Mouse (Mus musculus) heart, embryonic 11.5 days (tissue): Measurements from ENCODE around the gene 1700001C19Rik. TPM values are rescaled to one million over a fixed set of nuclear protein-coding genes. Genes with fewer than 3 reads are reported as not detected.

Source experiments
- ATAC-seq: fragments of 200-750 bp; cut with Nextera tagmentation; replicated peaks from 2 replicates; pipeline ENCODE4 v1.8.0; 2017; ENCODE audit warnings: moderate library complexity; ENCODE audit not compliant: insufficient number of reproducible peaks, low FRiP score, low TSS enrichment
- H3K27ac ChIP-seq: fragments of 300-500 bp; sonication (generic); 2 replicates; pipeline ENCODE4 v1.5.1; 2014; ENCODE audit warnings: mild to moderate bottlenecking, low read depth, low read length
- H3K27me3 ChIP-seq: fragments of 300-500 bp; sonication (generic); 2 replicates; pipeline ENCODE4 v1.6.1; 2014; ENCODE audit warnings: mild to moderate bottlenecking, low read length, mixed read lengths; ENCODE audit not compliant: control insufficient read depth, insufficient read depth
- H3K36me3 ChIP-seq: fragments of 300-500 bp; sonication (generic); 2 replicates; pipeline ENCODE4 v1.6.1; 2014; ENCODE audit warnings: mild to moderate bottlenecking, low read length, moderate library complexity, mixed read lengths; ENCODE audit not compliant: control insufficient read depth, insufficient read depth
- H3K4me1 ChIP-seq: fragments of 300-500 bp; sonication (generic); 2 replicates; pipeline ENCODE4 v1.6.1; 2014; ENCODE audit warnings: low read length; ENCODE audit not compliant: control insufficient read depth, insufficient read depth
- H3K4me2 ChIP-seq: fragments of 300-500 bp; sonication (generic); 2 replicates; pipeline ENCODE4 v1.6.1; 2014; ENCODE audit warnings: mild to moderate bottlenecking, moderate library complexity
- H3K4me3 ChIP-seq: fragments of 300-500 bp; sonication (generic); 2 replicates; pipeline ENCODE4 v1.5.1; 2014; ENCODE audit warnings: low read depth, low read length
- H3K9ac ChIP-seq: fragments of 300-500 bp; sonication (generic); 2 replicates; pipeline ENCODE4 v1.6.1; 2014; ENCODE audit warnings: mild to moderate bottlenecking, low read depth, low read length, moderate library complexity
- H3K9me3 ChIP-seq: fragments of 300-500 bp; sonication (generic); replicated peaks from 2 replicates; pipeline ENCODE4 v1.6.1; 2016; ENCODE audit warnings: low read length; ENCODE audit not compliant: control insufficient read depth
- WGBS: fragments of 180-500 bp; shearing (Covaris S2); extraction: QIAGEN DNeasy Blood & Tissue Kit; methylation state at CpG from one replicate; pipeline ENCODE4 v1.1.7; 2014; ENCODE audit not compliant: insufficient replicate concordance; 5-methylcytosine and 5-hydroxymethylcytosine counted together
- polyA plus RNA-seq: library from polyadenylated mRNA; unstranded; fragments of >200 nt; fragmentation: Nextera tagmentation; extraction: Ambion mirVana; gene quantifications from 2 replicates; pipeline ENCODE4 v1.2.1, GENCODE M21; 2014

The 1700001C19Rik gene
- polyA plus RNA-seq, 1 experiment from 2014 or later = 1.2 TPM

GRCm38 (mm10) chr17:47458936-47459335 lies 21.8 kb upstream of the 1700001C19Rik start:
- Histone ChIP-seq H3K27me3 (no peaks in the 10 kb centered on the region), H3K4me1 (peaks cover 29% of the 10 kb centered on the region), H3K4me3 (no peak overlapping the region), H3K9me3 (no peaks in the 10 kb centered on the region), H3K4me2 (no peak overlapping the region), H3K36me3 (no peaks in the 10 kb centered on the region), H3K9ac (no peak overlapping the region), H3K27ac (no peak overlapping the region)
- no peak for ATAC-seq
- 88% methylated on average over 2 of the region's 2 CpGs for WGBS

DNA sequence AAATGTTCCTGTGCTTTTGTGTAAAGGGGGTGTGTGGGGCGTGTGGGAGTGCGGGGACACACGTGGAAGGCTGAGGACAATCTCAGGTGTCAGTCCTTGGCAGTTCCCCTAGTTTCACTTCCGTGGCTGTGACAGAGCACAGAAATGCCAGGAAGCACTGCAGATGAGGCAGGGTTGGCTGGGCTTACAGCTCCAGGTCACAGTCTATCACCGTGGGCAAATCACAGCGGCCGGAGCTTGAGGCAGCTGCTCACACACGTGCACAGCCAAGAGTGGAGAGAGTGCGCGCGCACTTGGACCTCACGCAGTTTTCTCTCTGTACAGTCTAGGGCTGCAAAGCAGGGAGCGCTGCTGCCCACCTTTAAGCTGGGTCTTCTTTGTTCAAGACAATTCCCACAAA lies 21.1 kb upstream of the 1700001C19Rik start:
- H3K4me2 ChIP-seq = no peak overlapping the region
- no peaks in the 10 kb centered on the region for H3K9me3 ChIP-seq
- no peaks in the 10 kb centered on the region for H3K36me3 ChIP-seq
- 78% methylated on average over 13 of the region's 13 CpGs for WGBS
- peaks cover 31% of the 10 kb centered on the region for H3K4me1 ChIP-seq
- H3K4me3 ChIP-seq = no peak overlapping the region
- no peak overlapping the region for H3K27ac ChIP-seq
- H3K27me3 ChIP-seq = no peaks in the 10 kb centered on the region
- H3K9ac ChIP-seq = no peak overlapping the region
- ATAC-seq = no peak

- Histone ChIP-seq H3K9me3 (no peaks in the 10 kb centered on the region), H3K27me3 (no peaks in the 10 kb centered on the region), H3K4me3 (no peak overlapping the region), H3K36me3 (no peaks in the 10 kb centered on the region), H3K4me1 (peaks cover 46% of the 10 kb centered on the region), H3K9ac (no peak overlapping the region), H3K4me2 (no peak overlapping the region), H3K27ac (no peak overlapping the region)
- ATAC-seq = no peak
- 45% methylated on average over 8 of the region's 8 CpGs for WGBS
Measured at GRCm38 (mm10) chr17:47454675-47455074, 17.5 kb upstream of the 1700001C19Rik start.

GRCm38 (mm10) chr17:47452886-47453285 lies 15.7 kb upstream of the 1700001C19Rik start:
- no peak overlapping the region for H3K4me2 ChIP-seq
- H3K9ac ChIP-seq = no peak overlapping the region
- no peak for ATAC-seq
- H3K4me3 ChIP-seq = no peak overlapping the region
- WGBS = 33% methylated on average over 7 of the region's 7 CpGs
- no peaks in the 10 kb centered on the region for H3K9me3 ChIP-seq
- H3K4me1 ChIP-seq = peaks cover 63% of the 10 kb centered on the region
- H3K27me3 ChIP-seq = no peaks in the 10 kb centered on the region
- H3K36me3 ChIP-seq = no peaks in the 10 kb centered on the region
- no peak overlapping the region; the same call in 1 of the 2 replicates for H3K27ac ChIP-seq

- WGBS = 66% methylated on average over 12 of the region's 12 CpGs
- no peak for ATAC-seq
- Histone ChIP-seq H3K36me3 (no peaks in the 10 kb centered on the region), H3K4me2 (no peak overlapping the region), H3K9me3 (no peaks in the 10 kb centered on the region), H3K9ac (0 out of 2 replicates have a peak overlapping the region, but pooled peaks have one; percentile 10), H3K27me3 (no peaks in the 10 kb centered on the region), H3K4me1 (peaks cover 71% of the 10 kb centered on the region), H3K4me3 (no peak overlapping the region), H3K27ac (peak overlapping the region; percentile 86)
Measured at GRCm38 (mm10) chr17:47450880-47451565, 13.8 kb upstream of the 1700001C19Rik start.

DNA sequence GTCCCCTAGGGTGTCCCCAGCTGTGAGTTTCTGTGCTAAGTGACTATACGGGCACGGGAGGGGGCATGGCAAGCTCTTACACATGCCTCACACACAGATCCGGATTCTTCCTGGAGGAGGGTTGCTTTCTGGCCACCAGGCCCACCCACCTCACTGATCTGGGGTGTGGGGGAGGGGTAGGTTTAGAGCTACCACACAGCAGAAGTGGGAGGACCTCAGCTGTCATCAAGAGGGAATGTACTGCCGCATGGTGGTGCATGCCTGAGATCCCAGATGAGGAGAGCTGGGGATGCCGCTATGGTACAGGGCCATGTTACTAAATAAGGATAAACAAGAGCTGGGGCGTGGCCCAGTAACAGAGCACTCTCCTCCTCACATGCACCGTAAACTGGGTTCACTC lies 13.1 kb upstream of the 1700001C19Rik start:
- no peak overlapping the region for H3K4me3 ChIP-seq
- WGBS = 17% methylated on average over 7 of the region's 7 CpGs
- no peaks in the 10 kb centered on the region for H3K9me3 ChIP-seq
- peak overlapping the region; percentile 22; the same call in 1 of the 2 replicates for H3K4me2 ChIP-seq
- H3K36me3 ChIP-seq = no peaks in the 10 kb centered on the region
- peaks cover 79% of the 10 kb centered on the region for H3K4me1 ChIP-seq
- peak; percentile 64 for ATAC-seq
- peak overlapping the region; percentile 86 for H3K27ac ChIP-seq
- 0 out of 2 replicates have a peak overlapping the region, but pooled peaks have one; percentile 34 for H3K9ac ChIP-seq
- H3K27me3 ChIP-seq = no peaks in the 10 kb centered on the region

DNA sequence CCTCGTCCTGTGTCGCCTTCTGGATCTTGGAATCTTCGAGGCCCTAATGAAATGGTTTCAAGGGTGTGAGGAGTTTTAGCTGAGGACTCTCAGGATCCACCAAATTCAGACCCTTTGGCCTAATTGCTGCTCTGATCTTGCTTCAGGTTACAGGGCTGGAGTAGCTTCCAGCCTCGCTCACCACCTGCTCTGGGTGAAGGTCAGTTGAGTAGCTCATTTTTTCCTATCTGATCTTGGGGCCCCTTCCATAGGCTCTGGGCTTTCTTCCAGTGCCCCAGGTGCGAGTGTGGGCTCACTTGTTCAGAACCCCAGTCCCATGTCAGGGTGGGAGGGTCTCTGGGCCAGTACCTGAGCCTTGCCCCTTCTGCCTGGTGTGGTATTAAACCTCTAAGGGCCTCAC lies 12.3 kb upstream of the 1700001C19Rik start:
- Histone ChIP-seq H3K4me2 (no peak overlapping the region), H3K27me3 (no peaks in the 10 kb centered on the region), H3K36me3 (no peaks in the 10 kb centered on the region), H3K27ac (peak overlapping the region; percentile 86), H3K4me1 (peaks cover 72% of the 10 kb centered on the region), H3K9ac (peak overlapping the region; percentile 34), H3K9me3 (no peaks in the 10 kb centered on the region), H3K4me3 (no peak overlapping the region)
- no peak for ATAC-seq
- 62% methylated on average over 5 of the region's 5 CpGs for WGBS

GRCm38 (mm10) chr17:47448523-47449372 lies 11.6 kb upstream of the 1700001C19Rik start:
- 38% methylated on average over 8 of the region's 8 CpGs for WGBS
- Histone ChIP-seq H3K4me3 (no peak overlapping the region), H3K4me2 (no peak overlapping the region), H3K36me3 (no peaks in the 10 kb centered on the region), H3K4me1 (peaks cover 76% of the 10 kb centered on the region), H3K27me3 (no peaks in the 10 kb centered on the region), H3K9ac (peak overlapping the region; percentile 23; the same call in 1 of the 2 replicates), H3K9me3 (no peaks in the 10 kb centered on the region), H3K27ac (peak overlapping the region; percentile 86)
- no peak for ATAC-seq
